Mouse (Mus musculus) kidney, adult 2 months (tissue): Measurements from ENCODE around the gene Ap1s3.

Experiments used
- CTCF ChIP-seq: fragments of 200-500 bp; conservative IDR thresholded peaks from 2 replicates; pipeline ENCODE4 v1.5.1; 2011; ENCODE audit warnings: low read depth, mild to moderate bottlenecking, control low read depth, low read length, moderate library complexity, mixed read lengths; ENCODE audit not compliant: insufficient read depth, insufficient read length
- POLR2A ChIP-seq: fragments of 200-500 bp; IDR thresholded peaks from one replicate; pipeline ENCODE4 v1.6.1; 2011; ENCODE audit warnings: low read depth, low read length, control low read depth

- TF ChIP-seq CTCF (no peak), POLR2A (no peak)
Observed at GRCm38 (mm10) chr1:79614456-79614855, 57.3 kb downstream of the Ap1s3 start.
